Mouse (Mus musculus) right cerebral cortex, adult 18-20 months (tissue): ENCODE data around the gene Cct6b.
"Not testable (repeated sequence)": the region's sequence is repeated elsewhere in the genome, so short reads cannot be mapped to it uniquely, and the experiment has no call there.

Experiments
- DNase-seq: peaks from one replicate; pipeline ENCODE4 v3.0.0; 2022; ENCODE audit warnings: mixed read lengths

The Cct6b gene

DNA sequence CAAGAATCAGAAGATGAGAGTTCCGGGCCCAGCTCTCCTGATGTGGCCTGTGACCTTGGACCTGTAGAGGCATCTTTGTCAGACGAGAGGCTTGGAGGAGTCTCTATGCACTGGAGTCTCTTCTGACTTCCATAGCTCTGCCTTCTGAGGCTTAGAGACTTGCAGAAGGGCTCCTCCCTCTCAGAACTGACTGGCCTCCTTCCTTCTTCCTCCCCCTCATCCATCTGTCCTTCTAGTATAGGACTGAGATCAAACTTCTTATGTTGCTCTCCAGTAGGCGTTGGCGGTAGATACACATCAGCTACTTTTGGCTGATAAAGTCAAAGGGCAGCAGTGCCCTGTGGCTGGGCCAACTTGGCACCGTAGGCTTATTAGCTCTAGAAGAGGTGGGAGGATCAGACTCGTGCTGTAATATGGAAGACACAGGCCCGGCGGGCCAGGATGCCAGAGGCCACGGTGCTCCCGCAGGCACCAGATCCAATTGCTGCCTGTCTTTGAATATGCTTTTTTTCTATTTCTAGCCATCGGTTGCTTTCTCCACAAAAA is 64.2 kb downstream of the Cct6b start:
- no peak for DNase-seq

DNA sequence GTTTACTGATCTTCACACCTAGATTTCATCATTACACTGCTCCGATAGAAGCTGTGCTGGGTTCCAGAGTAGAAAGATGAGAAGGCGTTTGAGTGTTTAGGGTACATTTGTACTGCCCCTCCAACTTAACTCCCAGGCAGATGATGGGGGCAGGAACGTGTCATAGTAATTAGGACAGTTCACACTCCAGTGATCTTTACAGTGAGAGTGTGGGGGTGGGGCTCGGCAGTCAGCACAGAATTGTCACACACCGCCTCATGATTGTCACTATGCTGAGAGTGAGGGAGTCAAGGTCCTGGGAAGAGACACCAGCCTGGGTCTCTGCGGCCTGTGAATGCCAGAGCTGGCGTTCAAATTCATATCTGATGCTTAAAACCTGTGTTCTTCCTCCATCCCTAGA is 68.2 kb downstream of the Cct6b start:
- DNase-seq: no peak

DNA sequence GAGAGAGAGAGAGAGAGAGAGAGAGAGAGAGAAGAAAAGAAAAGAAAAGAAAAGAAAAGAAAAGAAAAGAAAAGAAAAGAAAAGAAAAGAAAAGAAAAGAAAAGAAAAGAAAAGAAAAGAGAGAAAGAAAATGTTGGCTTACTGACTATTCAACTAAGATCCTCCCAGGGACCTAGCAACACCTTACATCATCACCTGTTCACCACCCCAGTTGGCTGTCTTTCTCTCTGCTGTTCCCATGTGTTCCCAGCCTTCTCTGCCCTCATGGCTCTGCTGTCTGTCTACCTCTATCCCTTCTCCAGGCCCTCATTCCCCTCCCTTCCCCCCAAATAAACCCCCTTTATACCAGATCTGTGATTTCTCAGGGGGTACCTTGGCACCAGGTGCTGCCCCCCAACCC is 69.2 kb downstream of the Cct6b start:
- not testable (repeated sequence) for DNase-seq

DNA sequence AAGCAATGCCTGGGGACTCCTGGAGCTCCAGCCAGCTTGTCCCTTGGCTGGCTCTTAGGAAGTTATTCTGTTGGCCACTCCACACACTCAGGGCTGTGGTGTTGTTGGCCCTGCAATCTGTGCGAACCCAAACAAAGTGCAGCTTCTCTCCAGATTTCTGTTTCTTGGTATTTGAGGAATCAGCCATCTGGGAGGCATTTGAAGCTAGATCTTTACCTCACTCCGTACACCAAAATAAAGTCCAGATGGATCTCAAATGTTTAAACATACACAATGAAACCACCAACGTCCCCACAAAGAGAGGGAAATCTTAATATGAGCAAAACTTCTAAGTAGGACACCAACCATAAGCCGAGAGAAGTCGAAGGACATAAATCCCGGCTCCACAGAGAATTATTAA is 71.5 kb downstream of the Cct6b start:
- peak; percentile 19 for DNase-seq

DNA sequence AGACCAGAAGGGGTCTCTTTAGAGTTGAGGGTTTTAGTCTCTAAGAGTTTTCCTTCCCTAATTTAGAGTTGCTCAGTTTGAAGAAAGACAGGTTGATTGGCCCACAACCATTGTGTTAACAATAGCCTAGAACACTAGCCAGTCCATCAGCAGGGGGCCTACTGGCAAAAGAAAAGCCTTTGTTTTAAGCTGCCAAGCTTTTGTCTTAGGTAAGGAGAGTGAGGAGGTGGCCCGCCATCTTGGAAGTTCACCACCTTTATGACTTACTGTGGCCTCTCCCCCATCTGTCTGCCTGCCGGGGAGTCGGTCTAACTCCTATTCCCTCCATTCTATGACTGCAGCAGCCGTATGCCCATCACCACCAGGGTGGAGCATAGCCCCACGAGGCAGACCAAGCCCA is 73.6 kb downstream of the Cct6b start:
- no peak for DNase-seq

DNA sequence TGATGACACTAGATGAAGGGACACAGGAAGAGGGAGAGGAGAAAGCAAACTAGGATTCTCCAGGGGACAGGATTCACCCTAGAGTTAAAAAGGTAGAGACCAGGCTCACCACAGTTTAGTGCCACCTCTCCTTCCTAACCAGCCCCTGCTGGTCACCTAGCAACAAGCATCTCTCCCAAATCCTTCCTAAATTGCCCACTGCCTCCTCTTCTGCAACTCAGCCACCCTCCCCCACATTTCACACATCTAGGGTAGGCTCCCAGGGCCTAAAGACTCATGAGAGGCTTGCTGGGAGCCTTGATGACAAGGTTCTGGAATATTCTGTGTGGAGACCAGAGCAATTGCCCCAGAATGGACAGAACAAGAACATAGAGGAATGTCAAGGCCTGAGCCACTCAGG is 76.5 kb downstream of the Cct6b start:
- DNase-seq: peak; percentile 11

DNA sequence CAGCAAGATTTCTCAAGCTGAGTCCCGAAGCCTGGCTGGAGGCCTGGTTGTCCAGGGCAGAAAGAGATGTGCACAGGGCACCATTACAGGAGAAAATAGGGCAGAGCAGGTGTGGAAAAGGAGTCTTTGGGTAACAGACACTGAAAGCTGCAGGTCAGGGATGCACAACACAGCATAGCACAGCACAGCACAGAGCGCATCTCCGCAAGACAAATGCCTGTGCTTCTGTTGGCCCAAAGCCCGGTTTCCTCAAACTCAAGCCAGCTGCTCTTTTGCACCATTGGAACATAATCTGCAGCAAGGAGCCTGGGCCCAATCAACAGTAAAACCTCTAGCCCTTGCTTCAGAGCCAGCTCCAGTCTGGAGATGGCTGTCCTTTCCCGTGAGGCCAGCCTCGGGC is 79.4 kb downstream of the Cct6b start:
- peak; percentile 67 for DNase-seq

DNA sequence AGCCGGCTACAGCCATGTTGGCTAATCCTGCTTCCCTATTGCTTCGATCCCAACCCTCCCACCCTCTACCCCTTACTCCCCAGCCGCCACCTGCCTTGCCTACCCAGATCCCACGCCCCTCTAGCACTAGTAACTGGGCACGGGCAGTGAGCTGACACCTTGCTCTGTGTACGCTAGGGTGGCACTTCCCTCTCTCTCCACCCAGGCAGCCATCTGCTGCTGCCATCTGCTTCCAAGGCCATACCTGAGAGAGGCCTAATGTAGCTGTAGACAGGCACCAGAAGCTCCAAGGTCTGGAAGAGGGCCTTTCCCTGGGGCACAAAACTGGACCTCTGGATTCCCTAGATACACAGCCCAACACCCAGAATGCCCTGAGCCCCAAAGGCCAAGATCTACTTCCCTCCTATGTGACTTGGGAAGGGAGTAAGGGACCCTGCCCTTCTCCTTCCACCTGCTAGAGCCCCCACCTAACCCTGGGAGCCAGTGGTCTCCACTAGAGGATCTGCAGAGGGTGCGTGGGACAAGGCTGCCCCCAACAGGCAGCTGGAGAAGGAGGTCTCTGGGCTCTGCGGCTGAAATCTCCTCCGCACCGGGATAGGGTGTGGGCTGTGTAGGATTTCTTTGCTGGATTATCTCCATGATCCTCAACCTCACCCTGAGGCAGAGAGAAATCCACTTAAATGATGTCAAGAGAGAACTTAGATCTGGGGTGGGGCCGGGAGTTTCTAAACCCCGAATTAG is 80.2 kb downstream of the Cct6b start:
- peak; percentile 39 for DNase-seq

DNA sequence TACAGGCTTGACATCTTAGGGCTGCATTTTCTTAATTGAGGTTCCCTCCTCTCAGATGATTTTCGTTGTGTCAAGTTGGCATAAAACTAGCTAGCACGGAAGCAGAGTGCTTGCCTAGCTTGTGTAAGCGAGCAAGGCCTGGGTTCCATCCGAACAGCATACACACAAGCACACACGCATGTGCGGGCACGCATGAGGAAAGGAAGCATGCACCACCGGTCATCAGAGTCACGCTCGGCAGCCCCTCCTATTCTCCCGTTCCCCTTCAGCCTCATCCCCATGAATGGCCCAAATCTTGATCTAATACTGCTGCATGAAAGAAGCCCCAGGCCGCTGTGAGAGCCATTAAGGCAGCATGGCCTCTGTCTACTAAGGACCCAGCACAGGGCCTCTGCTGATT is 85.6 kb downstream of the Cct6b start:
- no peak for DNase-seq
